Mouse (Mus musculus) forebrain, postnatal 0 days (tissue): ENCODE measurements around the gene Alx3. TPM values are rescaled to one million over a fixed set of nuclear protein-coding genes. Genes with fewer than 3 reads are reported as not detected.

Experiments
- ATAC-seq: fragments of 200-750 bp; cut with Nextera tagmentation; 2 replicates; pipeline ENCODE4 v1.8.0; 2017; ENCODE audit warnings: mild to moderate bottlenecking, moderate library complexity
- DNase-seq: peaks from one replicate; pipeline ENCODE4 v3.0.0-alpha.2; 2015
- H3K27ac ChIP-seq: fragments of 300-500 bp; sonication (generic); 2 replicates; pipeline ENCODE4 v1.5.1; 2014; ENCODE audit warnings: low read depth, mild to moderate bottlenecking, antibody characterized with exemption, low read length, moderate library complexity, mixed read lengths
- H3K27me3 ChIP-seq: fragments of 300-500 bp; sonication (generic); 2 replicates; pipeline ENCODE4 v1.6.1; 2014; ENCODE audit warnings: mild to moderate bottlenecking, low read length, mixed read lengths; ENCODE audit not compliant: insufficient read depth
- H3K36me3 ChIP-seq: fragments of 300-500 bp; sonication (generic); 2 replicates; pipeline ENCODE4 v1.6.1; 2014; ENCODE audit warnings: mild to moderate bottlenecking, moderate library complexity; ENCODE audit not compliant: insufficient read depth
- H3K4me1 ChIP-seq: fragments of 300-500 bp; sonication (generic); 2 replicates; pipeline ENCODE4 v1.6.1; 2014; ENCODE audit warnings: antibody characterized with exemption; ENCODE audit not compliant: insufficient read depth
- H3K4me2 ChIP-seq: fragments of 300-500 bp; sonication (generic); 2 replicates; pipeline ENCODE4 v1.6.1; 2014; ENCODE audit warnings: low read depth, mild to moderate bottlenecking, moderate library complexity
- H3K4me3 ChIP-seq: fragments of 300-500 bp; sonication (generic); 2 replicates; pipeline ENCODE4 v1.5.1; 2014; ENCODE audit warnings: low read depth, low read length, mixed read lengths
- H3K9ac ChIP-seq: fragments of 300-500 bp; sonication (generic); 2 replicates; pipeline ENCODE4 v1.6.1; 2014; ENCODE audit warnings: mild to moderate bottlenecking
- H3K9me3 ChIP-seq: fragments of 300-500 bp; sonication (generic); 2 replicates; pipeline ENCODE4 v1.6.1; 2016; ENCODE audit warnings: low read length
- CTCF ChIP-seq: sonication (generic); IDR thresholded peaks from 2 replicates; pipeline ENCODE4 v1.5.1; 2016; ENCODE audit warnings: antibody characterized with exemption, control low read depth, low read depth
- WGBS: fragments of 180-500 bp; shearing (Covaris S2); extraction: QIAGEN DNeasy Blood & Tissue Kit; methylation state at CpG from one replicate; pipeline ENCODE4 v1.1.7; 2014; 5-methylcytosine and 5-hydroxymethylcytosine counted together
- polyA plus RNA-seq: library from polyadenylated mRNA; unstranded; fragments of >200 nt; fragmentation: Nextera tagmentation; extraction: Ambion mirVana; gene quantifications from 2 replicates; pipeline ENCODE4 v1.2.1, GENCODE M21; 2015
- total RNA-seq: library from RNA; depleted of rRNA; stranded (reverse); fragments of >200 nt; gene quantifications from 2 replicates; pipeline ENCODE4 v1.2.3, GENCODE M21; 2014

Gene Alx3
- total and polyA plus RNA-seq, 2 experiments from 2014 or later, result 3.3 to 3.7 TPM

DNA sequence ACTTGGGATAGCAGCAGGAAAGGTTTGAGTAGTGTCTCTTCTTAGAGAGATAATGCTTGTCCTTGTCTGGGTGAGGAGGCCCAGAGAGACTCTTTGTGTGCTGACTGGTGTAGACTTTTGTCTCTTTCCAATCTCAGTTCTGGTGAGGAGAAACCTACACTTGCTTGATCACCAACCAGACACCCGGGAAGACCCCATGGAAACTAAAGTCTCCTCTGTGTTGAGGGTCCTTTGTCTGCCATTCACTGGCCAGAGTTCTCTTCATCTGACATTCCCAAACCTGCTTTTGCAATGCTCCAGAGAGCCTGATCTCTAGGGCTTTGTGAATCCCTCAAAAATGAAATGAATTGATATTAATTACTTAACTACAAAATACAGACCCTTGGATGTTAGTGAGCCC lies 10.9 kb upstream of the Alx3 start:
- H3K4me1 ChIP-seq, result peaks cover 7% of the 10 kb centered on the region; the same call in 1 of the 2 replicates
- no peaks in the 10 kb centered on the region for H3K36me3 ChIP-seq
- H3K9ac ChIP-seq, result no peak overlapping the region
- H3K4me3 ChIP-seq, result no peak overlapping the region
- peaks cover 57% of the 10 kb centered on the region for H3K27me3 ChIP-seq
- no peak overlapping the region for H3K27ac ChIP-seq
- DNase-seq (no peak), ATAC-seq (no peak)
- H3K9me3 ChIP-seq, result no peaks in the 10 kb centered on the region
- 4% methylated on average over 1 of the region's 1 CpGs for WGBS
- TF ChIP-seq CTCF, result no peak
- no peak overlapping the region for H3K4me2 ChIP-seq

DNA sequence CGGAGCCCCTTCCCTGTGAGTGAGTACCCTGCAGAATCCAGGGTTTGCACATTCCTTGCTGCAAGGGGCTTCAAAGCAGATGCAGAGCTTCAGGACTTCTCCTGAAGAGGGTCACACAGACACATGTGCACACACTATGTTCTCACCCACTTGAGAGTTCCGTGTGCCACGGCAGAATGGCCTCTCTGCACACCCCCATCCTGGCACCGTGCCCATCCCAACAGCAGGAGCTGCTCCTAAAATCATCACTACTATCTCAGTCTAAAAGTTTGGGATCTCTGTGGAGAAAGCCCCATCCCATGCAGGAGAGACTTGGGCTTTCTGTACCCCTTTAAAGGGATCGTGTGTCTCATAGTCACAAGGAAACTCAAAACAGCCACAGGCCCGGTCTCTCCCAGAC lies 8.3 kb upstream of the Alx3 start:
- Histone ChIP-seq H3K4me2 (no peak overlapping the region), H3K4me3 (no peak overlapping the region), H3K4me1 (peaks cover 7% of the 10 kb centered on the region; the same call in 1 of the 2 replicates), H3K27ac (no peak overlapping the region), H3K27me3 (peaks cover 44% of the 10 kb centered on the region), H3K36me3 (no peaks in the 10 kb centered on the region), H3K9ac (no peak overlapping the region), H3K9me3 (no peaks in the 10 kb centered on the region)
- no peak for DNase-seq
- no peak for TF ChIP-seq CTCF
- whole genome bisulfite sequencing, result 71% methylated on average over 6 of the region's 6 CpGs
- ATAC-seq, result no peak

DNA sequence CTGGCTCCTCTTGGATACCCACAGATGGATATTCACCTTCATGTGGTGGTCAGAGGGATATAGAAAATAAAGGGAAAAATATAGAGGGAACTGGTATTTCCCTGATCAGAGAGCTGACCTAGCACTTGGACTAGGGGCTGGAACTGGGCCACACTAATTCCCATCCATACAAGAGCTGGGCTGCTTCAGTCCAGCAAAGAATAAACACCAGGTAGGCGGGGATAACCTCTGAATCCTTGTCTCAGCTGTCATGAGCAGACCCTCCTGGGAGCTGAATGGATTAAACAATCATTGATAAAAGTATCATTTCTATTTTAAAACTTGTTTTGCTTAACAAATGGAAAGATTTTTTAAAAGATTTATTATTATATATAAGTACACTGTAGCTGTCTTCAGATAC lies 3.2 kb upstream of the Alx3 start:
- no peak overlapping the region for H3K27ac ChIP-seq
- no peaks in the 10 kb centered on the region for H3K9me3 ChIP-seq
- TF ChIP-seq CTCF, result no peak
- H3K27me3 ChIP-seq, result peaks cover 41% of the 10 kb centered on the region
- no peaks in the 10 kb centered on the region for H3K36me3 ChIP-seq
- ATAC-seq (no peak), DNase-seq (no peak)
- H3K4me3 ChIP-seq, result no peak overlapping the region
- no peak overlapping the region for H3K4me2 ChIP-seq
- peaks cover 6% of the 10 kb centered on the region; the same call in 1 of the 2 replicates for H3K4me1 ChIP-seq
- WGBS, result 50% methylated on average over 1 of the region's 1 CpGs
- H3K9ac ChIP-seq, result no peak overlapping the region

DNA sequence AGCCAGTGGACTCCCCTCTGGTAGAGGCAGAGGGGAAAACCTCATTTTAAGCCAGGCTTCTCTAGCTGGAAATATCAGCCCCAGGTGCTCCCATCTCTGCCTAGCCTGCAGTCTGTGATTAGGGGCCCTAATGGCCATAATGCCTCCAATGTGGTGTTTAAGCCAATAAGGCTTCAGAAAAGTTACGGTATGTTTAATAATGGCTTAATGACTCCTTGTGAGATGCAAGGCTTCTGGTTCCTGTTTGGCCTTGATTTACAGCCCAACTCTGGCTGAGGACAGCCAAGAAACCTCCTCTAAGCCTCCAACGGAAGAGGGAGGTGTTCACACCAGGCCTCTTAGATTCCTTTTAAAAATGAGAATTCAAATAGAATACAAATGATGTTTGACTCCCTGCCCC lies 1.2 kb upstream of the Alx3 start:
- Histone ChIP-seq H3K9me3 (no peaks in the 10 kb centered on the region), H3K27me3 (peaks cover 55% of the 10 kb centered on the region), H3K4me3 (no peak overlapping the region), H3K27ac (no peak overlapping the region), H3K36me3 (no peaks in the 10 kb centered on the region), H3K4me2 (no peak overlapping the region), H3K9ac (no peak overlapping the region), H3K4me1 (peaks cover 6% of the 10 kb centered on the region; the same call in 1 of the 2 replicates)
- whole genome bisulfite sequencing, result 60% methylated on average over 2 of the region's 2 CpGs
- no peak for TF ChIP-seq CTCF
- DNase-seq, result no peak
- ATAC-seq, result no peak

DNA sequence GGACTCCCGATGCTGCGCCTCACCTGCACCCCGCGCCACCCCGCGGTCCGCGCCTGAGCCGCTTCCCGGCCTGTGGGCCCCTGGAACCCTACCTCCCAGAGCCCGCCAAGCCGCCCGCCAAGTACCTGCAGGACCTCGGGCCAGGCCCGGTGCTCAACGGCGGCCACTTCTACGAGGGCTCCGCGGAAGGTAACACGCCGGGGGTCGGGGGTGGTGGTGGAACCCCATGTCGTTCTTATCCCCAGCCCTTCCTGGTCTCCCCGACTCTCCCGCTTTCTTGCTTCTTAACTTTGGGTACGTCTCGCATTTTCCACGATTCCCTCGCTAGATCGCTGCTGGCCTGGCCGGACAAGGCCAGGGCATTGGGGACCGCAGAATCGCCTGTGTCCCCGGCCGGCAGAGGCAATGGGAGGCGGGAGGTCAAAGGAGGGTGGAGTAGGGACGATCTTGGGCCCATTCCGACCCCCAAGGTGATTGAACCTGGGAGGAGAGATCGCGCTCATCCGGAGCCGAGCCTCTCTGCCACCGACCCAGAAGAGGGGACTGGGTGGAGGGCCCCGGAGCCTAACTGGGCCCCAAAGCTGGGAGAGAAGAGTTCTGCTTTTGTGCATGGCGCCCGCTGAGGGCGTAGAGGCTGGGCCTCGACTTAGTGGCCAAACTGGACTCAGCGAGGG lies 570 bp downstream of the Alx3 start:
- H3K9me3 ChIP-seq, result no peaks in the 10 kb centered on the region
- H3K27ac ChIP-seq, result no peak overlapping the region
- no peak overlapping the region for H3K9ac ChIP-seq
- ATAC-seq (no peak; the same call in 1 of the 2 replicates), DNase-seq (no peak)
- peak overlapping the region; percentile 28 for H3K4me3 ChIP-seq
- WGBS, result under 1% methylated on average over 49 of the region's 50 CpGs
- TF ChIP-seq CTCF, result no peak
- peaks cover 67% of the 10 kb centered on the region for H3K27me3 ChIP-seq
- peak overlapping the region; percentile 47 for H3K4me2 ChIP-seq
- peaks cover 6% of the 10 kb centered on the region; the same call in 1 of the 2 replicates for H3K4me1 ChIP-seq
- H3K36me3 ChIP-seq, result no peaks in the 10 kb centered on the region

DNA sequence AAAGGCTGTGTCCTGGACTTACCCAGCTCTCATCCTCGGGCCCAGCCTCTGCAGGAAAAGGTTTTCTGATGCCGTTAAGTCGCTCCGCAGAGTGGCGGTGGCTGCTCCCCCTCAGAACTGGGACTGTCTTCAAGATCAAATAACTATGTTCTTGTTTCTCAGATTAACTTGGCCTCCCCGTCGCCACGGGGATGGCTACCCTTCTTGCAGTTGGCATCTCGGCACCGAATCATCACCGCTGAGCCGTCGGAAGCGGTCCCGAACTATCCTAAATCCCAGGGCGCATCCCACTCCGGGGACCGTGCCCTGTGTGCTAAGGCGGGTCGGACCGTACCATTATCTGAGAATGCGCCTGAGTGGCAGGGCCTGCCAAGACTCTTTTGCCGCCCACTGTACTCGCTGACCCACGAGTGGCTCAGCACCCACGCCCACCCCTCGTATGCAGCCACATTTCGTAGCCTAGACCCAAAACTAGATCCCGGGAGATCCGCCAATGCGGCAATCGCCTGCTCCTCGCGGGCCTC lies 1.2 kb downstream of the Alx3 start:
- no peak overlapping the region for H3K27ac ChIP-seq
- no peaks in the 10 kb centered on the region for H3K36me3 ChIP-seq
- peak; percentile 55 for DNase-seq
- no peak overlapping the region for H3K9ac ChIP-seq
- no peaks in the 10 kb centered on the region for H3K9me3 ChIP-seq
- 0 out of 2 replicates have a peak overlapping the region, but pooled peaks have one; percentile 3 for H3K4me2 ChIP-seq
- no peak for TF ChIP-seq CTCF
- peaks cover 68% of the 10 kb centered on the region for H3K27me3 ChIP-seq
- 2% methylated on average over 34 of the region's 34 CpGs for WGBS
- H3K4me1 ChIP-seq, result peaks cover 6% of the 10 kb centered on the region; the same call in 1 of the 2 replicates
- no peak for ATAC-seq
- peak overlapping the region; percentile 28; the same call in 1 of the 2 replicates for H3K4me3 ChIP-seq

DNA sequence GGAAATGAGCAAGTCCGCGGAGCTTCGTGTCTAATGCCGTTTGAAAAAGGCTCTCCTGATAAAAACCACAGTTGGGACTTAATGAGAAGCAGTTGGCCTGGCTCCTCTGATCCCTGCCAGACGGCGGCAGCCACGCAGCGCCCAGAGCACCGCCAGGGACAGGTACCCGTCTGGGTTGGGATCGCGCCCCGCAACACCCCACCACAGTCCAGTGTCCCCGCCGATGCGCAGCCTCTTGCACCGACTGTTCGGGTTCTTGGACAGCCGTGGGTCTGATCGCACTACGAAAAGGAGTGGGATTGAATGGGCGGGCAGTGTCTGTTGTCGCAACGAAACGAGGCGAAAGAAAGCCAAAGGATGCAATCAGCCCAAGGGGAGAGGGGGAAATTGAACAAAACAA lies 1.7 kb downstream of the Alx3 start:
- peak overlapping the region; percentile 14; the same call in 1 of the 2 replicates for H3K4me3 ChIP-seq
- H3K27ac ChIP-seq, result no peak overlapping the region
- no peaks in the 10 kb centered on the region for H3K36me3 ChIP-seq
- 0 out of 2 replicates have a peak overlapping the region, but pooled peaks have one; percentile 3 for H3K4me2 ChIP-seq
- 2% methylated on average over 26 of the region's 26 CpGs for WGBS
- H3K9me3 ChIP-seq, result no peaks in the 10 kb centered on the region
- DNase-seq (no peak), ATAC-seq (no peak)
- TF ChIP-seq CTCF, result no peak
- peaks cover 72% of the 10 kb centered on the region for H3K27me3 ChIP-seq
- H3K9ac ChIP-seq, result no peak overlapping the region
- H3K4me1 ChIP-seq, result peaks cover 6% of the 10 kb centered on the region; the same call in 1 of the 2 replicates
